Comparison of ENCODE assay signal across 9 mouse cellular contexts in the genomic region with DNA sequence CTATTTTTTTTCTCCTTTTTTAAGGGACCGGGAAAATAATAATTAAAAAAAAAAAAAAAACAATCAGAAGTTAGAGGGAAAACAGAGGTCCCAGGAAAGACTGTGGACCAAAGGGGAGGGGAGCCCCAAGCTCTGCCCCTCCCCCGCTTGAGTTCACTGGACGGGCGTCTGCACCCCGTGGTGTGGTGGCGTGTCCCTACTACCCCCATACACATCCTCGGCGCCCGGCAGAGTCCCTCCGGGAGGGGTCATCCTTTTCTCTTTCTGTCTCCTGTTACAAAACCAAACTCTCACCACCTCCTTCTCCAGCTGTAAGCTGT. TPM values are rescaled to one million over a fixed set of nuclear protein-coding genes. Genes with fewer than 3 reads are reported as not detected.
DNase-seq lines count a peak whose midpoint lies in the region; ATAC-seq and TF ChIP-seq lines count a peak whose summit lies in the region.
"Had no signal": no experiment of that assay in that cellular context is flagged by ENCODE, and none has a peak within 500 bp of the region (broad histone marks: within the 10 kb centered on the region; RNA-seq: fewer than 3 reads in every experiment).

No protein-coding gene starts in this region.

- TF ChIP-seq POLR2A in limb, embryonic 14.5 days (IDR thresholded peaks at IDR 0.05; ENCODE audit: borderline replicate concordance, extremely low read depth, insufficient read depth, insufficient read length) = no peak

- peaks cover 69% of the 10 kb centered on the region for H3K27me3 ChIP-seq in E14TG2a.4 (ENCODE audit: insufficient read depth, low read length)
- H3K27me3 ChIP-seq in forebrain, embryonic 14.5 days (replicated peaks; ENCODE audit: control insufficient read depth, insufficient read depth, low read length) = no peaks in the 10 kb centered on the region
- H3K27me3 ChIP-seq in limb, embryonic 14.5 days (ENCODE audit: control insufficient read depth, insufficient read depth, low read length) = peaks cover 93% of the 10 kb centered on the region

- H3K4me3 ChIP-seq in gastrocnemius, adult 2 months = peak overlapping the region; percentile 76
- H3K4me3 ChIP-seq in E14TG2a.4 (replicated peaks; ENCODE audit: low read length) = peak overlapping the region; percentile 73
- H3K4me3 ChIP-seq in forebrain, embryonic 14.5 days (ENCODE audit: low read depth, low read length) = peak overlapping the region; percentile 89
- peak overlapping the region; percentile 53 for H3K4me3 ChIP-seq in limb, embryonic 14.5 days (replicated peaks; ENCODE audit: low read length)

- peak overlapping the region; percentile 96 for H3K9ac ChIP-seq in forebrain, embryonic 14.5 days (ENCODE audit: low read length)
- no peak overlapping the region for H3K9ac ChIP-seq in limb, embryonic 14.5 days (ENCODE audit: low read depth, low read length, severe bottlenecking)

- WGBS in forebrain, embryonic 14.5 days = under 1% methylated on average over 10 of the region's 10 CpGs
- WGBS in limb, embryonic 14.5 days = under 1% methylated on average over 10 of the region's 10 CpGs

- ATAC-seq in forebrain, embryonic 14.5 days = no peak
- ATAC-seq in limb, embryonic 14.5 days (ENCODE audit: low FRiP score, low read depth) = no peak
- ATAC-seq in erythroid progenitor cell, adult 5-6 weeks (replicated peaks; ENCODE audit: low FRiP score, poor library complexity, severe bottlenecking) = no peak

- intact Hi-C loops in gastrocnemius, adult 2 months (cut with DNase I) = no loop called here

- TF ChIP-seq CTCF in gastrocnemius, adult 2 months (IDR thresholded peaks at IDR 0.05) = no peak
- TF ChIP-seq CTCF in E14TG2a.4 (conservative IDR thresholded peaks at IDR 0.05; ENCODE audit: low read length) = no peak

- H3K27ac ChIP-seq in gastrocnemius, adult 2 months = no peak overlapping the region
- peak overlapping the region; percentile 99 for H3K27ac ChIP-seq in forebrain, embryonic 14.5 days (ENCODE audit: low read depth, low read length)
- no peak overlapping the region for H3K27ac ChIP-seq in limb, embryonic 14.5 days (replicated peaks; ENCODE audit: low read depth, low read length)

- H3K4me2 ChIP-seq in forebrain, embryonic 14.5 days (ENCODE audit: low read length) = peak overlapping the region; percentile 99
- peak overlapping the region; percentile 96 for H3K4me2 ChIP-seq in limb, embryonic 14.5 days (replicated peaks; ENCODE audit: low read depth, low read length, severe bottlenecking)

- H3K36me3 ChIP-seq in E14TG2a.4 (ENCODE audit: insufficient read depth, low read length) = no peaks in the 10 kb centered on the region
- H3K36me3 ChIP-seq in forebrain, embryonic 14.5 days (ENCODE audit: control insufficient read depth, insufficient read depth, low read length) = no peaks in the 10 kb centered on the region
- no peaks in the 10 kb centered on the region for H3K36me3 ChIP-seq in limb, embryonic 14.5 days (ENCODE audit: control insufficient read depth, insufficient read depth, low read length)

- peaks cover 36% of the 10 kb centered on the region for H3K4me1 ChIP-seq in E14TG2a.4 (replicated peaks; ENCODE audit: low read depth, low read length)
- 0 out of 2 replicates have a peak, but pooled peaks cover 3% of the 10 kb centered on the region for H3K4me1 ChIP-seq in forebrain, embryonic 14.5 days (ENCODE audit: control insufficient read depth, insufficient read depth, low read length)
- peaks cover 29% of the 10 kb centered on the region for H3K4me1 ChIP-seq in limb, embryonic 14.5 days (ENCODE audit: control insufficient read depth, insufficient read depth, low read length)

- H3K9me3 ChIP-seq in E14TG2a.4 (ENCODE audit: low read length) = no peaks in the 10 kb centered on the region
- H3K9me3 ChIP-seq in forebrain, embryonic 14.5 days (replicated peaks; ENCODE audit: control insufficient read depth, low read length) = no peaks in the 10 kb centered on the region
- no peaks in the 10 kb centered on the region for H3K9me3 ChIP-seq in limb, embryonic 14.5 days (ENCODE audit: control insufficient read depth, low read length)

- peak; percentile 19 for DNase-seq in gastrocnemius, adult 2 months
- no peak for DNase-seq in gastrocnemius, postnatal 25 days
- peak; percentile 36 for DNase-seq in forebrain, embryonic 14.5 days (ENCODE audit: low spot score)
- DNase-seq in limb, embryonic 14.5 days (ENCODE audit: low spot score) = no peak
- DNase-seq in cerebellum, adult 9-10 months = no peak
- no peak for DNase-seq in adrenal gland, adult (ENCODE audit: inconsistent age in 2 of 2, low spot score in 1 of 2)

RNA-seq across cellular contexts. Expression of a gene that starts 1.6 kb away (rescaled TPM):
- total RNA-seq in gastrocnemius, adult 2 months (2021) = not detected
- not detected for total RNA-seq in gastrocnemius, postnatal 25 days (2021)
- polyA plus RNA-seq in forebrain, embryonic 14.5 days (2014; fragmentation: Nextera tagmentation; extraction: Ambion mirVana) = 22.3 and 36.2 TPM in 2 replicates
- 0.31 and 0.46 TPM in 2 replicates for polyA plus RNA-seq in limb, embryonic 14.5 days (2012; rRNA removed)
- 0.26 and 0.30 TPM in 2 replicates for polyA plus RNA-seq in limb, embryonic 14.5 days (2014; fragmentation: Nextera tagmentation; extraction: Ambion mirVana)
- not detected in 2 replicates for total RNA-seq in erythroid progenitor cell, adult 5-6 weeks (2015; ENCODE audit: low replicate concordance)
- not detected in 2 replicates for total RNA-seq in erythroid progenitor cell, adult 5-6 weeks (2017; ENCODE audit: low replicate concordance)
- total RNA-seq: megakaryocyte, adult 5-6 weeks had no signal

Comparison
In these comparisons a context has a peak if more than half of its experiments do, and no peak if none do; other contexts are left out.
1. DNase-seq: peak in gastrocnemius, adult 2 months (single experiment) and forebrain, embryonic 14.5 days (single experiment); none in gastrocnemius, postnatal 25 days (single experiment), limb, embryonic 14.5 days (single experiment), cerebellum, adult 9-10 months (single experiment) and adrenal gland, adult (0 of 2).
2. Peak in every context shown above with its lines, with median percentiles within 50 percentile points of each other: H3K4me3 ChIP-seq.